In genomic region chr1:74297269-74297668, GRCm38 (mm10) we compare ENCODE assay signal across 8 mouse cellular contexts. TPM values are rescaled to one million over a fixed set of nuclear protein-coding genes. Genes with fewer than 3 reads are reported as not detected.
DNase-seq lines count a peak whose midpoint lies in the region; ATAC-seq and TF ChIP-seq lines count a peak whose summit lies in the region.

No protein-coding gene starts in this region.

- no peak for TF ChIP-seq CTCF in kidney, adult 2 months (conservative IDR thresholded peaks at IDR 0.05; ENCODE audit: insufficient read depth, insufficient read length, low read depth, low read length)

- H3K4me3 ChIP-seq in kidney, adult 2 months (ENCODE audit: insufficient read depth, low read depth, low read length): no peak overlapping the region
- no peak overlapping the region for H3K4me3 ChIP-seq in embryonic facial prominence, embryonic 12.5 days
- 0 out of 2 replicates have a peak overlapping the region, but pooled peaks have one; percentile 35 for H3K4me3 ChIP-seq in intestine, embryonic 16.5 days (ENCODE audit: low read length)
- no peak overlapping the region for H3K4me3 ChIP-seq in myocyte

- ATAC-seq in embryonic facial prominence, embryonic 12.5 days (ENCODE audit: insufficient number of reproducible peaks, insufficient read depth, low FRiP score, low TSS enrichment): no peak
- ATAC-seq in intestine, embryonic 16.5 days: no peak
- no peak for ATAC-seq in activated CD4-positive, CD25-positive, alpha-beta regulatory T cell, adult 4 months

- H3K79me2 ChIP-seq in myocyte (ENCODE audit: control insufficient read depth, insufficient read depth): peaks cover 60% of the 10 kb centered on the region

- peak; percentile 36 for DNase-seq in kidney, adult 2 months
- DNase-seq in kidney, adult 11 months: no peak
- no peak for DNase-seq in layer of hippocampus, postnatal 36 days
- no peak for DNase-seq in right cerebral cortex, postnatal 10 days (ENCODE audit: low spot score in 2 of 2)

- H3K36me3 ChIP-seq in kidney, adult 2 months (ENCODE audit: control insufficient read depth, insufficient read depth, low read length): no peaks in the 10 kb centered on the region
- H3K36me3 ChIP-seq in embryonic facial prominence, embryonic 12.5 days: peaks cover 9% of the 10 kb centered on the region
- peaks cover 3% of the 10 kb centered on the region; the same call in 1 of the 2 replicates for H3K36me3 ChIP-seq in intestine, embryonic 16.5 days (ENCODE audit: control insufficient read depth, insufficient read depth, low read length)
- peaks cover 11% of the 10 kb centered on the region for H3K36me3 ChIP-seq in myocyte (ENCODE audit: control insufficient read depth, insufficient read depth)

- WGBS in kidney, adult 2 months: 49% methylated on average over 3 of the region's 3 CpGs
- 75% methylated on average over 3 of the region's 3 CpGs for WGBS in embryonic facial prominence, embryonic 12.5 days
- 48% methylated on average over 3 of the region's 3 CpGs for WGBS in intestine, embryonic 16.5 days

- H3K27me3 ChIP-seq in kidney, adult 2 months (replicated peaks; ENCODE audit: control insufficient read depth, insufficient read depth, low read length): no peaks in the 10 kb centered on the region
- H3K27me3 ChIP-seq in embryonic facial prominence, embryonic 12.5 days: no peaks in the 10 kb centered on the region
- H3K27me3 ChIP-seq in intestine, embryonic 16.5 days (replicated peaks; ENCODE audit: control insufficient read depth, insufficient read depth, low read length): no peaks in the 10 kb centered on the region
- H3K27me3 ChIP-seq in myocyte (ENCODE audit: control insufficient read depth, insufficient read depth, insufficient read length): no peaks in the 10 kb centered on the region

- H3K9ac ChIP-seq in embryonic facial prominence, embryonic 12.5 days: peak overlapping the region; percentile 24; the same call in 1 of the 2 replicates
- H3K9ac ChIP-seq in intestine, embryonic 16.5 days (ENCODE audit: low read depth, low read length): 0 out of 2 replicates have a peak overlapping the region, but pooled peaks have one; percentile 65

- H3ac ChIP-seq in myocyte (ENCODE audit: control insufficient read depth, insufficient read length): no peak overlapping the region

- no peak for TF ChIP-seq POLR2A in kidney, adult 2 months (IDR thresholded peaks at IDR 0.05; ENCODE audit: low read depth, low read length)
- TF ChIP-seq POLR2A in myocyte (IDR thresholded peaks at IDR 0.05; ENCODE audit: insufficient read length, low read depth): peak; percentile 10

- H3K9me3 ChIP-seq in embryonic facial prominence, embryonic 12.5 days: no peaks in the 10 kb centered on the region
- no peaks in the 10 kb centered on the region for H3K9me3 ChIP-seq in intestine, embryonic 16.5 days (ENCODE audit: control insufficient read depth, low read length)

- peak overlapping the region; percentile 94 for H3K27ac ChIP-seq in kidney, adult 2 months (ENCODE audit: insufficient read depth, low read depth, low read length)
- peak overlapping the region; percentile 91; the same call in 1 of the 2 replicates for H3K27ac ChIP-seq in embryonic facial prominence, embryonic 12.5 days
- peak overlapping the region; percentile 99 for H3K27ac ChIP-seq in intestine, embryonic 16.5 days (ENCODE audit: low read length)

- no peak overlapping the region for H3K4me2 ChIP-seq in embryonic facial prominence, embryonic 12.5 days (replicated peaks)
- peak overlapping the region; percentile 71; the same call in 1 of the 2 replicates for H3K4me2 ChIP-seq in intestine, embryonic 16.5 days (ENCODE audit: low read depth, low read length)
- peak overlapping the region; percentile 85 for H3K4me2 ChIP-seq in myocyte (ENCODE audit: low read depth)

- peaks cover 31% of the 10 kb centered on the region for H3K4me1 ChIP-seq in kidney, adult 2 months (ENCODE audit: control insufficient read depth, insufficient read depth, low read length)
- H3K4me1 ChIP-seq in embryonic facial prominence, embryonic 12.5 days: peaks cover 26% of the 10 kb centered on the region
- H3K4me1 ChIP-seq in intestine, embryonic 16.5 days (ENCODE audit: control insufficient read depth, insufficient read depth, low read length): peaks cover 89% of the 10 kb centered on the region

TF ChIP-seq in myocyte, 11 proteins besides CTCF, POLR2A, EP300 and RAD21:
- TF ChIP-seq MYOD1 (IDR thresholded peaks at IDR 0.05; ENCODE audit: control insufficient read depth in 1 of 3, insufficient read length in 2 of 3, low read depth in 2 of 3) (peak in 2 of 3 experiments; percentile 15 to 75), CEBPB (IDR thresholded peaks at IDR 0.05; ENCODE audit: insufficient read depth, poor library complexity, severe bottlenecking) (no peak), MAX (IDR thresholded peaks at IDR 0.05; ENCODE audit: low read depth) (no peak), USF1 (IDR thresholded peaks at IDR 0.05; ENCODE audit: low read depth) (no peak), SRF (IDR thresholded peaks at IDR 0.05; ENCODE audit: control insufficient read depth, insufficient read length, low read depth) (no peak), REST (IDR thresholded peaks at IDR 0.05; ENCODE audit: insufficient read depth, insufficient read length) (no peak), E2F4 (IDR thresholded peaks at IDR 0.05; ENCODE audit: insufficient read depth) (no peak), TCF12 (IDR thresholded peaks at IDR 0.05; ENCODE audit: insufficient read depth, poor library complexity, severe bottlenecking) (no peak), POLR2AphosphoS2 (IDR thresholded peaks at IDR 0.05; ENCODE audit: insufficient read length, low read depth) (peak; percentile 54), TCF3 (IDR thresholded peaks at IDR 0.05; ENCODE audit: insufficient read length, low read depth) (no peak), MYOG (IDR thresholded peaks at IDR 0.05; ENCODE audit: control insufficient read depth in 1 of 3, insufficient read depth in 1 of 3, insufficient read length in 2 of 3, low read depth in 2 of 3) (peak in 2 of 3 experiments; percentile 4 to 83)

RNA-seq across cellular contexts. Expression of gene Tmbim1, which starts 8.2 kb away (rescaled TPM):
- polyA plus RNA-seq in kidney, adult 2 months (2012; rRNA removed): 74.1 and 103 TPM in 2 replicates
- 18.4 and 20.1 TPM in 2 replicates for polyA plus RNA-seq in embryonic facial prominence, embryonic 12.5 days (2016; fragmentation: Nextera tagmentation; extraction: Ambion mirVana)
- polyA plus RNA-seq in intestine, embryonic 16.5 days (2015; fragmentation: Nextera tagmentation; extraction: Ambion mirVana): 77.3 and 79.8 TPM in 2 replicates
- polyA plus RNA-seq in myocyte (2012; fragmentation: generic; extraction: Trizol): 178 TPM
- 10 to 100 TPM; 25.1 to 25.4 TPM for total RNA-seq in layer of hippocampus, postnatal 36 days (2021)
- polyA plus RNA-seq in activated CD4-positive, CD25-positive, alpha-beta regulatory T cell, adult 4 months (2017; shearing (Covaris generic)): 10 to 100 TPM; 13.1 to 16.1 TPM

RNA-seq across cellular contexts. Expression of gene Pnkd, which starts 12.5 kb away (rescaled TPM):
- polyA plus RNA-seq in kidney, adult 2 months (2012; rRNA removed): 139 and 165 TPM in 2 replicates
- 106 TPM in 2 replicates for polyA plus RNA-seq in embryonic facial prominence, embryonic 12.5 days (2016; fragmentation: Nextera tagmentation; extraction: Ambion mirVana)
- 139 and 148 TPM in 2 replicates for polyA plus RNA-seq in intestine, embryonic 16.5 days (2015; fragmentation: Nextera tagmentation; extraction: Ambion mirVana)
- 93.7 TPM for polyA plus RNA-seq in myocyte (2012; fragmentation: generic; extraction: Trizol)
- 100 to 1,000 TPM; 168 to 188 TPM for total RNA-seq in layer of hippocampus, postnatal 36 days (2021)
- 10 to 100 TPM; 80.2 to 97.8 TPM for polyA plus RNA-seq in activated CD4-positive, CD25-positive, alpha-beta regulatory T cell, adult 4 months (2017; shearing (Covaris generic))

RNA-seq across cellular contexts. Expression of gene Aamp, which starts 12.7 kb away (rescaled TPM):
- 212 and 217 TPM in 2 replicates for polyA plus RNA-seq in kidney, adult 2 months (2012; rRNA removed)
- 211 and 213 TPM in 2 replicates for polyA plus RNA-seq in embryonic facial prominence, embryonic 12.5 days (2016; fragmentation: Nextera tagmentation; extraction: Ambion mirVana)
- polyA plus RNA-seq in intestine, embryonic 16.5 days (2015; fragmentation: Nextera tagmentation; extraction: Ambion mirVana): 246 and 256 TPM in 2 replicates
- 199 TPM for polyA plus RNA-seq in myocyte (2012; fragmentation: generic; extraction: Trizol)
- total RNA-seq in layer of hippocampus, postnatal 36 days (2021): 100 to 1,000 TPM; 148 to 159 TPM
- 100 to 1,000 TPM; 139 to 184 TPM for polyA plus RNA-seq in activated CD4-positive, CD25-positive, alpha-beta regulatory T cell, adult 4 months (2017; shearing (Covaris generic))

RNA-seq across cellular contexts. Expression of gene Gpbar1, which starts 18.9 kb away (rescaled TPM):
- 0.20 and 0.48 TPM in 2 replicates for polyA plus RNA-seq in kidney, adult 2 months (2012; rRNA removed)
- polyA plus RNA-seq in embryonic facial prominence, embryonic 12.5 days (2016; fragmentation: Nextera tagmentation; extraction: Ambion mirVana): not detected in 2 replicates
- polyA plus RNA-seq in intestine, embryonic 16.5 days (2015; fragmentation: Nextera tagmentation; extraction: Ambion mirVana): 2.6 and 2.7 TPM in 2 replicates
- polyA plus RNA-seq in myocyte (2012; fragmentation: generic; extraction: Trizol): 0.14 TPM
- total RNA-seq in layer of hippocampus, postnatal 36 days (2021): not detected
- polyA plus RNA-seq in activated CD4-positive, CD25-positive, alpha-beta regulatory T cell, adult 4 months (2017; shearing (Covaris generic)): under 1 TPM in 1 of 2 experiments, not detected in 1; 0.32 TPM
